Mouse (Mus musculus) forebrain, embryonic 10.5 days (tissue): ENCODE results near the gene Arcn1. TPM values are rescaled to one million over a fixed set of nuclear protein-coding genes. Genes with fewer than 3 reads are reported as not detected.

ENCODE experiments used
- DNase-seq: peaks from one replicate; pipeline ENCODE4 v3.0.0-alpha.2; 2017; ENCODE audit warnings: low spot score; ENCODE audit errors: extremely low spot score
- H3K27ac ChIP-seq: fragments of 300-500 bp; sonication (generic); 2 replicates; pipeline ENCODE4 v1.5.1; 2016; ENCODE audit warnings: mild to moderate bottlenecking
- H3K27me3 ChIP-seq: fragments of 300-500 bp; sonication (generic); 2 replicates; pipeline ENCODE4 v1.6.1; 2016; ENCODE audit warnings: mild to moderate bottlenecking; ENCODE audit not compliant: poor library complexity, severe bottlenecking
- H3K36me3 ChIP-seq: fragments of 300-500 bp; sonication (generic); replicated peaks from 2 replicates; pipeline ENCODE4 v1.6.1; 2016; ENCODE audit warnings: mild to moderate bottlenecking, moderate library complexity
- H3K4me1 ChIP-seq: fragments of 300-500 bp; sonication (generic); 2 replicates; pipeline ENCODE4 v1.6.1; 2016
- H3K4me3 ChIP-seq: fragments of 300-500 bp; sonication (generic); 2 replicates; pipeline ENCODE4 v1.5.1; 2016; ENCODE audit warnings: mild to moderate bottlenecking, moderate library complexity
- H3K9me3 ChIP-seq: fragments of 300-500 bp; sonication (generic); 2 replicates; pipeline ENCODE4 v1.6.1; 2016; ENCODE audit warnings: mild to moderate bottlenecking, moderate library complexity
- WGBS: fragments of 180-500 bp; shearing (Covaris S2); methylation state at CpG from one replicate; pipeline ENCODE4 v1.1.7; 2016; 5-methylcytosine and 5-hydroxymethylcytosine counted together
- polyA plus RNA-seq: library from polyadenylated mRNA; unstranded; fragments of >200 nt; fragmentation: Nextera tagmentation; extraction: Ambion mirVana; gene quantifications from 2 replicates; pipeline ENCODE4 v1.2.1, GENCODE M21; 2016

The Arcn1 gene
- polyA plus RNA-seq = 159 and 168 TPM in 2 replicates

DNA sequence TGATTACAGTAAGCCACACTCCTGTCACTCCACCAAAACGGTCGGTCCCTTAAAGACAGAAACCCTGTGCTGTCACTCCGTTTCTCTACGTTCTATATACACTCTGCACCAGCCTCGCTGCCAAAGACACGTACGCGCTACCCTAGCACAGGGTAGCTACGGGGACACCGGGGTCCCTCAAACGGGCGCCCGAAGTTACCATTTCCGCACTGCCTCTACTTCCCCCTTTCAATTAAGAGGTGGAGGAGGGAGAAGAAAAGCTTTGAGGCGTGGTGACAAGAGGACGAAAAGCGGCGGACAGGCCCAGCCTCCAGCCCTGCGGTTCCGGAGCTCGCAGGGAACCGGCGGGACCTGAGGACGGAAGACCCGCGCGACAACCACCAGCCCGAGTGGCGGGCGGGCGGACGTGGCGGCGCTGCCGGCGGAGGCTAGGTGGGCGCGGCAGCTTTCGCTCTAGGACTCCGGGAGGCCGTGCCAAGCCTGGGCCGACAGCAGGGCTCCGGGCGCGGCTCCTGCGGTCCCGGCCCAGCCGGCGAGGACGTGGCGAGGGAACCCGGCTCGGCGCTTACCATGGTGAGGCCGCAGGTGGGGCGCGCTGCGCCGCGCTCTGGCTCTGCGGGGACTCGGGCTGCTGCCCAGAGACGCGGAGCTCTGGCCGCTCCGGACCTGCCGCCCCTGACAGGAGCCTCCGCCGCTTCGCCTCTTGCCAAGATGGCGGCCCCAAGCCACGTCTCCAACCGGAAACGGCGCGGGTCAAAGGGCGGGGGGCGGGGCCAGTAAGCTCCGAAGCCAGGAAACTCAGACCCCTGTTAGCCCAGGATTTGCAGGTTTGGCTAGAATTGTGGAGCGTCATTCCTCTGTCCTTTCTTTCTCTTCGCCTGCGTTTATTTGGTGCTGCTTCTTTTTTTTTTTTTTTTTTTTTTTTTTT, at the start of gene Arcn1, which contains the start of gene Ift46:
TSS of gene Arcn1 (minus strand) at position 745 of the 928 bp plus-strand sequence.
TSS of gene Ift46 (plus strand) at position 808 of the 928 bp plus-strand sequence.
- DNase-seq = peak; percentile 91

DNA sequence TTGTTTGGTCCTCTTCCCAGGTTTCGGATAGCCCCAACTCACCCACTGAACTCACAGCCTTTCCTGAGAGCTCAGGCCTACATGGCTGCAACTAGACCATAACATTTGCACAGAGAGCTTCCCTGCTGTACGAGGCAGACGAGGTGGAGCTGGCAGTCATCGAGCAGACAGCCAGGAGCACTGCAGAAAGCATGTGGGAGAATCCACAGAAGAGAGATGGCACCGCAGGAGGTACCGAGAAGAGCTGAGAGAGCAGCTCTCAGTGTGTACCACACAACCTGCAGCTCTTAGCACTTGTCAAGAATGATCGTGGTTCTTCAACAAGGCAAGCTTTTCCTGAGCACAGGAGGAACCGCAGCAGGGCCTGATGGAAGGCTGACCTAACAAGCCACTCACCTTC, 46.5 kb upstream of the Arcn1 start:
- Histone ChIP-seq H3K4me3 (no peak overlapping the region), H3K9me3 (no peaks in the 10 kb centered on the region), H3K4me1 (no peaks in the 10 kb centered on the region), H3K27me3 (no peaks in the 10 kb centered on the region), H3K36me3 (peaks cover 100% of the 10 kb centered on the region), H3K27ac (no peak overlapping the region)
- DNase-seq = no peak
- 95% methylated on average over 8 of the region's 8 CpGs for WGBS

More for the DNA sequence above, at the start of gene Arcn1, which contains the start of gene Ift46:
- Histone ChIP-seq H3K27me3 (no peaks in the 10 kb centered on the region), H3K4me1 (peaks cover 17% of the 10 kb centered on the region), H3K36me3 (0 out of 2 replicates have a peak, but pooled peaks cover 2% of the 10 kb centered on the region), H3K27ac (peak within 1 kb of the TSS; percentile 96), H3K4me3 (peak within 1 kb of the TSS; percentile 90), H3K9me3 (no peaks in the 10 kb centered on the region)
- WGBS = under 1% methylated on average over 81 of the region's 82 CpGs

DNA sequence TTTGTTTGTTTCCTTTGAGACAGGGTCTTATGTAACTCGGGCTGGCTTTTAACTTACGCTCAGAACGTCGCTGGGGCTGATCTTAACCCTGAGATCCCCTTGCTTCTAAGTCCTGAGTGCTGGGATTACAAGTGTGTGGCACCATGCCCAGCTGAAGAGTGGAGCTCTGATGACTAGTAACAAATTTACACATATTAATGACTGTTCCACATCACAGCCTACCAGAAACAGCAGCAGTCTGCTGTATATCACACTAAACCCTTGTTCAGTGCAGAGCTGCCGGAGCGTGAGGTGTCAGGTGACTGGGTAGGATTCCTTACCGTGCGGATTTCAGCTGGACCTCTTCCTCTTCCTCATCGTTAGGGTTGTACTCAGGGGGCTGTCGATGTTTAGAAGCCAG, 42.7 kb upstream of the Arcn1 start:
- peaks cover 100% of the 10 kb centered on the region for H3K36me3 ChIP-seq
- no peak overlapping the region for H3K27ac ChIP-seq
- DNase-seq = no peak
- no peaks in the 10 kb centered on the region for H3K27me3 ChIP-seq
- H3K4me1 ChIP-seq = no peaks in the 10 kb centered on the region
- H3K9me3 ChIP-seq = no peaks in the 10 kb centered on the region
- WGBS = 93% methylated on average over 10 of the region's 10 CpGs
- H3K4me3 ChIP-seq = no peak overlapping the region

DNA sequence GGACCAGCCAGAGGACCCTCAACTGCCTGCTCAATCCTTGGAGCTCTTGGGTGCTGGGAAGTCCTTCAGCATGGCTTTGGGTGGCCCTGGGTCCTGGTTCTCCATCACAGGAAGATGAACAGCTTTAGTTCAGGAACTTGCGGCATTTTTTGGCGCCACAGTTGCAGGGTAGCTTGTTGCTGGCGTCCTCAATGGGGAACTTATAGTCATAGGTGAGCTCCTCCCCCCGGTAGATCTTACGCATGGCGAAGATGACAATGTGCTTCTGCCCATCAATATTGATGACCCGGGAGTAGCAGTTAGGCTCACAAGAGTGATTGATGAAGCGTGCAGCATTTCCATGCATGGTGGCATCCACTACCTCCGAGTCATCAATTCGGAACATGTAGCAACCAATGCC, 40.1 kb upstream of the Arcn1 start:
- 96% methylated on average over 10 of the region's 10 CpGs for WGBS
- H3K4me1 ChIP-seq = no peaks in the 10 kb centered on the region
- H3K9me3 ChIP-seq = no peaks in the 10 kb centered on the region
- peaks cover 83% of the 10 kb centered on the region for H3K36me3 ChIP-seq
- no peak for DNase-seq
- peaks cover 1% of the 10 kb centered on the region; the same call in 1 of the 2 replicates for H3K27me3 ChIP-seq
- no peak overlapping the region for H3K27ac ChIP-seq
- H3K4me3 ChIP-seq = no peak overlapping the region

DNA sequence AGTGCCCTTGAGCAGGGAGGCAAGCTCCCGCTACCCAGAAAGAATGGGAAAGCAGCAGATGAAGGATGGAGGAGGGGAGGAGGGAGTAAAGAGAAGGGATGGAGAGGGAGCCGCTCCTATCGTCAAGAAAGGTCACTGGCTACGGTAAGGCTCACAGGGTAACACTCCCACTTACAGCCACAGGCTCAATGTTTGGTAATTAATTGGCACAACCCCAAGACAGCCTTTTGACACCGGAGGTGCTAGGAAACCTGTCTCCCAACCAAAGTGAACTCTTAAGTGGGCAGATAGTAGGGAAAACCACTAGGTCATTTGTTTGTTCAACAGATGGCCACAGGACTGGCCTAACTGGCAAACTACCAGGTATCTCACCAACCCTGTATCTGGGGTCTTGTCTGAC, 39.5 kb upstream of the Arcn1 start:
- Histone ChIP-seq H3K4me1 (no peaks in the 10 kb centered on the region), H3K36me3 (peaks cover 77% of the 10 kb centered on the region), H3K4me3 (no peak overlapping the region), H3K27me3 (peaks cover 7% of the 10 kb centered on the region; the same call in 1 of the 2 replicates), H3K27ac (no peak overlapping the region), H3K9me3 (no peaks in the 10 kb centered on the region)
- DNase-seq = no peak
- 68% methylated on average over 5 of the region's 5 CpGs for WGBS

DNA sequence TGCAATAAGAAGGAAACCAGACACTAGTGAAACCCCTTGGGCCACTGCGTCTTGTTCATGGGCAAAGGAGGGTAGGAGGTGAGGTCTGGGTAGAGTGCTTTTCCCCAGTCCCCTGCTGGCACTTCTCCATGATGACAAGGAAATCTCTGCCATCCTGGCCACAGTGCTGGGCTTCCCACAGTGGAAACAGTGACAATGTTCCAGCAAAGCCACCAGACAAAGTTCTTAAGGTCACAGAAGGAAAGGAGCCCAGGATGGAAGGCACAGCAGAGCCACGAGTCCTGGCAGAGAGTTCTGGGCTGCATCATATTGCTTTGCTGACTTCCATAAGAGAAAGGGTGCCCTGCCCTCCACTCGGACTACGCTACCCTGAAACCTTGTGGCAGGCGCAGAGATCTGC, 37.9 kb upstream of the Arcn1 start:
- Histone ChIP-seq H3K4me3 (no peak overlapping the region), H3K36me3 (peaks cover 61% of the 10 kb centered on the region), H3K9me3 (no peaks in the 10 kb centered on the region), H3K27ac (no peak overlapping the region), H3K4me1 (0 out of 2 replicates have a peak, but pooled peaks cover under 1% of the 10 kb centered on the region), H3K27me3 (peaks cover 22% of the 10 kb centered on the region)
- WGBS = 95% methylated on average over 5 of the region's 5 CpGs
- no peak for DNase-seq

DNA sequence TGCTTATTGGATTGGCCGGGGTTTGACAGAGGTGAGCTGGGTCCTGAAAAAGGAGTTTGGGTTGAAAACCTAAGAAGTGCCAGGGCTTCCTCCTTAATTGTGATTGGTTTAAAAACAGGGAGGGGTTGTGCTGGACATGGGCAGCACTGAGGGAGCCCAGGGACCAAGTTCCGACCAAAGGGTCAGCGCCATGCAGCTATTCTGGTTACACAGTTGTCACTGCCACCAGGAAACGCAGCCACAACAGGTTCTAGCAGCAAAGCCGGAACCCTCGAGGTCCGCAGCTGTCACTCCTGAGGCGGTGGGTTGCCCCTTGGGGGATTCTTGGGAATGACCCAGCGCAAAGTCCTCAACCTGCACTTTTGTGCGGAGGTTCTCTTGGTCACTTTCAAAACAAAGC, 37.0 kb upstream of the Arcn1 start:
- Histone ChIP-seq H3K4me3 (no peak overlapping the region), H3K27me3 (peaks cover 30% of the 10 kb centered on the region), H3K9me3 (no peaks in the 10 kb centered on the region), H3K36me3 (peaks cover 52% of the 10 kb centered on the region), H3K27ac (no peak overlapping the region), H3K4me1 (peaks cover 9% of the 10 kb centered on the region)
- 91% methylated on average over 10 of the region's 10 CpGs for WGBS
- no peak for DNase-seq

DNA sequence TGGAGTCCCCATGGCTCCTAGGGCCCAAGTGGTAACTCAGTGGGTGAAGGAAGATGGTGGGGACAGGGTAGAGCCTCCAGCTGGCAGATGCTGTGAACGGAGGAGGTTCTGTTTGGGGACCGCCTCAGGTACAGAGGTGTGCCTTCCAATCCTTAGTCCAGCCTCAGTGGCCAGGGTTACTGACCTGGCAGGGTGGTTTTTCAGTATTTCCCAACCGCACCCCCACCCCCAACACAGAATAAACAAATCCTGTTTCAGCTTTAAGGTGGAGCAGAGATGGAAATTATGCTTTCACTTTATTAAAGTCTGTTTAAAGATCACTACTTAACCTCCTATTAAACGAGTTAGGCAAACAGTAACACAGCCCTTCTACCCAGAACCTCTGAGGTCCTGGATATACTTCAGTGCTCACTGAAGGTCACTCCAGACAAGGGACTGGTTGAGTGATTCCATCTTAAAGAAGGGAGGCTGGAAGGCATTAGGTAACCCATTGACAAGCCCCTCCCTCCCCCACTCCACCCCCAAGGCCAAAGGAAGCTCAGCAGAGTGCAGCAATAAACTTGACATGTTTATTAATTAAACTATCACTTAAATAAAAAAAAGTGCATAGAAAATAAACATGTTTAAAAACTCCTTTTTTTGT, 35.3 kb upstream of the Arcn1 start, which contains the start of gene Ttc36:
TSS of gene Ttc36 (minus strand) at position 265 of the 643 bp plus-strand sequence.
- peaks cover 35% of the 10 kb centered on the region for H3K36me3 ChIP-seq
- no peaks in the 10 kb centered on the region for H3K9me3 ChIP-seq
- H3K4me1 ChIP-seq = peaks cover 27% of the 10 kb centered on the region
- no peak for DNase-seq
- no peak within 1 kb of the TSS for H3K27ac ChIP-seq
- H3K27me3 ChIP-seq = peaks cover 42% of the 10 kb centered on the region
- 74% methylated on average over 4 of the region's 4 CpGs for WGBS
- H3K4me3 ChIP-seq = no peak within 1 kb of the TSS

DNA sequence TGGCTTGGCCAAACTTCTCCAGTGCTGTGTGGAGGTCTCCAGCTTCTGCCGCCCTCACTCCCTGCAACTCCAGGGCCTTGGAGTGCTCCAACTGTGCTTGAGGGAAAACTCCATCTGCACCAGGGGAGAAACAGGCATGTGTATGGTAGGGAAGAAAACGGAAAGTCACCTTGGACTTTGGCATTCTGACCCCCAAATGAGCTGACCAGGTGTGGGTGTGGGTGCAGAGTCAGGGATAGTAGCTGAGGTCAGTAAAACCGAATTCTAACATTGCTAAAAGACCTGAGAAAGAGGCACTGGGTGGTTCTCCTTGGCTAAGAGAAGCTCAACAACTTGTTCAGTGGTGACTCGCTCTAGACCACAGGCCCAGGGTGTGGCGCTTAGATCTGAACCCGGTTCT, 34.0 kb upstream of the Arcn1 start:
- WGBS = 77% methylated on average over 6 of the region's 6 CpGs
- Histone ChIP-seq H3K36me3 (peaks cover 22% of the 10 kb centered on the region), H3K27me3 (peaks cover 51% of the 10 kb centered on the region), H3K4me1 (peaks cover 27% of the 10 kb centered on the region), H3K4me3 (no peak overlapping the region), H3K27ac (no peak overlapping the region), H3K9me3 (no peaks in the 10 kb centered on the region)
- no peak for DNase-seq

DNA sequence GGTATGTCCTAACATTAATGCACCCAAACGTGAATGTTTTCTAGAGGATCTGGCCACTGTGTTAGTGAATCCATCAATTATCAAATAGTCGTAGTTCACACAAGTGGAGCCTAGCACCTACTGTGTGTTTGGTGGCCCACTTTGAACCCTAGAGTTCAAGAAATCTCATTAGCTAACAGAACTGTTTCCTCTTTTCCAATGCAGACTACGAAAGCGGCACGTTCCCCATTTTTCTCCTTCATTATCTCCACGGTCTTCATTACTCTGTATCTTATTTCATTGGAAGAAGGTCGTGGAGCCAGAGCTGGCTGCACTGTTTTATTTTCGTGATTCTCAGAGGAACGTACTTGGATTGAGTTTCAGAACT, 32.3 kb upstream of the Arcn1 start:
- WGBS = 49% methylated on average over 9 of the region's 9 CpGs
- no peak for DNase-seq
- Histone ChIP-seq H3K9me3 (no peaks in the 10 kb centered on the region), H3K4me3 (peak overlapping the region; percentile 74), H3K4me1 (peaks cover 27% of the 10 kb centered on the region), H3K27ac (0 out of 2 replicates have a peak overlapping the region, but pooled peaks have one; percentile 84), H3K36me3 (peaks cover 5% of the 10 kb centered on the region), H3K27me3 (peaks cover 51% of the 10 kb centered on the region)

DNA sequence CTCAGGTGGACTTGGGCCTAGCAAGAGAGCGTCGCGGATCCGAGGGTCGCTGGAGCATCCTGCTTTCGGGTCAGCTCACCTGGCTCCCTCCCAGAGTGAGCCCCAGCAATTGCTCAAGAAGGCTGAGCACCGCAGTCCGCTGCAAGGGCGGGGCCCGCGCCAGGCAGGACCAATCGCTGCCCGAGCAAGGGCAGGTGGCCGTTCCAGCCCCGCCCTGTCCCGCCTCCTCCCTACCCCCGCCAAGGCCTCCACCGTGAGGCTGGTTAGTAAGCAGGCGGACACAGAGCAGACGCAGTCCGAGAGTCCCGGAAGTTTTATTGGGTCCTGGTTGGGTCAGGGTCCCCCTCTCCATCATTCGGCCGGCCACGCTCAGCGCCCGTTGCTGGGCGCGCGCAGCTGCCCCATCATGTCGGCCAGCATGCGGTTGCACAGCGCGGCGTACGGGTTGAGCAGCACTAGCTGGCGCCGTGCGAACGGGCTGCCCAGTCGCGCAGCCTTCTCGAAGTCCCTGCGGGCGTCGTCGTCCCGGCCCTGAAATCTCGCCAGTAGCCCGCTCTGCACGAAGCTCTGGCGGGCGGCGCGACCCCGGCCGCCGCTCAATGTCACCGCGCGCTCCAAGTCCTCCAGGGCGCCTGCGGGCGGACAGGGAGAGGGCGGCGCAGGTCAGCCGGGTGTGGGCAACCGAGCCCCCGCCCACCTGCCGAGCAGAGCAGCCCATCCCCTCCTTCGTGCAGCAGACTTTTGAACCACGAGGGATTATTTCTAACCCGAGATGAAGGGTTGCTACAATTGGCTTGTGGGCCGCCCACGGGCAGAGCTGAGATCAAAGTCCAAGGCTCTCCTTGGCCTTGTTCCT, 31.7 kb upstream of the Arcn1 start, which contains the start of gene Tmem25:
TSS of gene Tmem25 (minus strand) at position 206 of the 856 bp plus-strand sequence.
- peaks cover 51% of the 10 kb centered on the region for H3K27me3 ChIP-seq
- WGBS = under 1% methylated on average over 75 of the region's 75 CpGs
- H3K27ac ChIP-seq = peak within 1 kb of the TSS; percentile 84
- no peaks in the 10 kb centered on the region for H3K36me3 ChIP-seq
- peak within 1 kb of the TSS; percentile 74 for H3K4me3 ChIP-seq
- peak; percentile 82 for DNase-seq
- no peaks in the 10 kb centered on the region for H3K9me3 ChIP-seq
- peaks cover 27% of the 10 kb centered on the region for H3K4me1 ChIP-seq

DNA sequence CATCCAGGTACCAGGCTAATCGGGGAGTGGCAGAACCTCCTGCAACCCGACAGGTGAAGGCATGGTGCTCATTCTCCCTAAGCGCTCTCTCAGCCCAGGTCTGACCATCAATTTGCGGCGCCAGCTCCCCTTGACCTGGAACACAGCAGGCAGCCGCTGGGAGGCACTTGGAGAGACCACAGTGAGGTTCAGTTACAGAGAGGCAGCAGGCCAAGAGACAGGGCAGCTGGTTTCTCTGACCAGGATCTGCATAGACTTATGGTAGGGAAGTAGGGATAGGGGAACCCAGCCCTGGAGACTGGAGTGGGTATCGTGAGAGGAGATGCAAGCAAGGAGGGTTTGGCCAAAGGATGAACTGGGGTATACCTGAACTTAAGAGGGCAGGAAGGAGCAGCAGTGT, 30.7 kb upstream of the Arcn1 start:
- 44% methylated on average over 7 of the region's 7 CpGs for WGBS
- Histone ChIP-seq H3K4me1 (peaks cover 27% of the 10 kb centered on the region), H3K4me3 (peak overlapping the region; percentile 74), H3K27me3 (peaks cover 51% of the 10 kb centered on the region), H3K9me3 (no peaks in the 10 kb centered on the region), H3K36me3 (no peaks in the 10 kb centered on the region), H3K27ac (no peak overlapping the region)
- DNase-seq = no peak
